Mouse (Mus musculus) kidney, adult 2 months (tissue): ENCODE data around the gene Dglucy. TPM values are rescaled to one million over a fixed set of nuclear protein-coding genes. Genes with fewer than 3 reads are reported as not detected.

ENCODE experiments used
- DNase-seq: peaks from one replicate; pipeline ENCODE4 v3.0.0; 2021
- H3K27ac ChIP-seq: fragments of 200-500 bp; 2 replicates; pipeline ENCODE4 v1.5.1; 2012; ENCODE audit warnings: low read depth, low read length, control low read depth, inconsistent platforms; ENCODE audit not compliant: insufficient read depth
- H3K27me3 ChIP-seq: fragments of 200-500 bp; replicated peaks from 2 replicates; pipeline ENCODE4 v1.6.1; 2012; ENCODE audit warnings: mild to moderate bottlenecking, moderate library complexity, low read length, inconsistent platforms; ENCODE audit not compliant: control insufficient read depth, insufficient read depth
- H3K36me3 ChIP-seq: fragments of 200-500 bp; 2 replicates; pipeline ENCODE4 v1.6.1; 2012; ENCODE audit warnings: mild to moderate bottlenecking, moderate library complexity, low read length, inconsistent platforms; ENCODE audit not compliant: control insufficient read depth, insufficient read depth
- H3K4me1 ChIP-seq: fragments of 200-500 bp; 2 replicates; pipeline ENCODE4 v1.6.1; 2011; ENCODE audit warnings: low read length; ENCODE audit not compliant: control insufficient read depth, insufficient read depth
- H3K4me3 ChIP-seq: fragments of 200-500 bp; 2 replicates; pipeline ENCODE4 v1.5.1; 2011; ENCODE audit warnings: mild to moderate bottlenecking, low read depth, low read length, control low read depth; ENCODE audit not compliant: insufficient read depth
- CTCF ChIP-seq: fragments of 200-500 bp; conservative IDR thresholded peaks from 2 replicates; pipeline ENCODE4 v1.5.1; 2011; ENCODE audit warnings: low read depth, mild to moderate bottlenecking, control low read depth, low read length, moderate library complexity, mixed read lengths; ENCODE audit not compliant: insufficient read depth, insufficient read length
- POLR2A ChIP-seq: fragments of 200-500 bp; IDR thresholded peaks from one replicate; pipeline ENCODE4 v1.6.1; 2011; ENCODE audit warnings: low read depth, low read length, control low read depth
- WGBS: fragments of 180-500 bp; shearing (Covaris S2); methylation state at CpG from one replicate; pipeline ENCODE4 v1.1.7; 2018; 5-methylcytosine and 5-hydroxymethylcytosine counted together
- polyA plus RNA-seq: library from polyadenylated mRNA; depleted of rRNA; stranded (reverse); fragments of >200 nt; gene quantifications from 2 replicates; pipeline ENCODE4 v1.2.3, GENCODE M21; 2012

Gene Dglucy
- polyA plus RNA-seq, 1 experiment, result 88.1 TPM

DNA sequence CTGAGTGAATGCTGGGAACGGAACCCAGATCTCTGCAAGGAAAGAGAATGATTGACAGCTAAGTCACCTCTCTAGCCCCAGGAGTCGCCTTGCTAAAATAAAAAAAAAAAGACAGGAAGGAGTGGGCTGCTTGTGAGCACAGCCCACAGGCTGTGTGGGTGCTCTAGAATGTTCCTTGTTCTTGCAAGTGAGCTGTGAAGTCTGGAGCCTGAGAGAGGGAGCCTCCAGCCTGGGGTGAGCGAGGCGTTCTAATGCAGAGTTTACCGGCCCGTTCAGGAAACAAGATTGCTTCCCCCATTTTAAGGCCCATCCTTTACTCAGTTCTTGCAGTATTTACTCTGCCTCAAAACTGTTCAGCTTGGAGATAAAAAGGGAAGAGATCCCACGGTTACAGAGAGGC lies 28.4 kb downstream of the Dglucy start:
- no peaks in the 10 kb centered on the region for H3K27me3 ChIP-seq
- no peak overlapping the region for H3K27ac ChIP-seq
- H3K36me3 ChIP-seq, result no peaks in the 10 kb centered on the region
- 77% methylated on average over 7 of the region's 7 CpGs for WGBS
- TF ChIP-seq CTCF, result no peak
- TF ChIP-seq POLR2A, result no peak
- H3K4me1 ChIP-seq, result no peaks in the 10 kb centered on the region
- H3K4me3 ChIP-seq, result no peak overlapping the region
- DNase-seq, result no peak

DNA sequence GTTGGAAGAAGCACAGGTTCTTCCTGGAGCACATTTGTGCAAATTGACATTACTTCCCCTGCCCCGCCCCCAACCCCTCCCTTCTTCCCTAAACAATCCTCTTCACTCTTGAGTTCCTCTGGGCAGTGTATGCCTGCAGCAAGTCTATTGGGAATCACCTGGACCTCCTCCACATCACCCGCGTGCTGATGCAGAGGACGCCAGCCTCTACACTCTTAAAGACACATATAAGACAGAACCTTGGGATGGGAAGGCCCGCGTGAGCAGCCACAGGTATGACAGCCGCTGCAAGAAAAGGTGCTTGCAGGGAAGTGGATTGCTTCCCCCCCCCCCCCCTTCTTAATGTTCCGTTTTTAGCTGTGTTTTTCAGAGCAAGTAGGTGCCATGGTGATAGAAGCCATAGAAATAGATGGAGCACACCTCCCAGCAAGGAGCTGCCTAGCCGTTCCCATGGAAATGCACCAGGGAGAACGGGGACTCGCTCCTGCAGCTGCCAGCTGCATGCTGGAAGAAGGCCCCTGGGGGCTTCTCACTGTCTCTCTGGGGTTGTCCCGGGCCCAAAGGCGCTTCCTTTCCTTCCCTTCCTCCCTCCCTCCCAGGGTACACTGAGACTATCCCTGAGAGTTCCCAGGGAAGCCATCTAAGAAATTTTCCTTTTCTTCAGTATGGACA lies 29.9 kb downstream of the Dglucy start:
- no peak for DNase-seq
- no peak overlapping the region for H3K4me3 ChIP-seq
- 63% methylated on average over 13 of the region's 13 CpGs for WGBS
- H3K27me3 ChIP-seq, result no peaks in the 10 kb centered on the region
- no peak for TF ChIP-seq CTCF
- TF ChIP-seq POLR2A, result no peak
- H3K4me1 ChIP-seq, result no peaks in the 10 kb centered on the region
- H3K27ac ChIP-seq, result no peak overlapping the region
- no peaks in the 10 kb centered on the region for H3K36me3 ChIP-seq

DNA sequence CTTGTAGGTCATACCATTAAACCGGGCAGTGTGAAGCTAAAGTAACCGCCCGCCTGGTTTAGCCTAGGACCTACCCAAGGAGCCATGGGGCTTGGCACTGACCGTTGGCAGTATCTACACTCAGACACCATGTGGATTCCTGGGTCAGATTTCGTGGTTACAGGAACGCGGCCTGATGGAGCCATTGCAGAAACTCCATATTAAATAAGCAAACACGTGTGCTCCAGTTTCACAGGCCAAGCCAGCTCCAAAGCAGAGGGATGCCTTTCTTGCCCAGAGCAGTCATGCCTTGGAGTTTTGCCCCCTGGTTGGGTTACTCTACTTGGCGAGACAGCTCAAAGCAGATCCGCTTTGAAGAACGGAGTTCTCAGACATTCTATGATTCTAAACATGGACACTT lies 31.7 kb downstream of the Dglucy start:
- no peak overlapping the region for H3K27ac ChIP-seq
- TF ChIP-seq CTCF, result no peak
- no peak for TF ChIP-seq POLR2A
- 86% methylated on average over 11 of the region's 11 CpGs for WGBS

DNA sequence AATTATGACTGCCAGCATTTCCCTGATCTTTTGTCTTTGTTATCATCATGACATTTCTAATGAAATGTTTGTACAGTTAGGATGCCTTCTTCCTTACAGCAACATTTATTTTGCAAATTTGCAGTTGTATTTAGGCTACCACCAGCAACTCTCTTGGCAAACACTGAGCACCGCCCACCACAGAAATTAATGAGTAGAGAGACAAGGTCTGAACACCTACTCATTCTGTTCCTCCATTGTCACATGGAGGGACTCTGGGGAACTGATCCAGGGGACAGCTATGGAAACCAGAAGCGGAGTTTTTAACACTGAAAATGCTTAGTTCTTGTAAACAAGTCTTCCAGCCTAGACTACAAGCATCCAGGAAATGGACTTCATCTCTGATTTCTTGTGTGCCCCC lies 35.0 kb downstream of the Dglucy start:
- TF ChIP-seq CTCF (no peak), POLR2A (no peak)
- Histone ChIP-seq H3K27me3 (no peaks in the 10 kb centered on the region), H3K4me3 (no peak overlapping the region), H3K4me1 (no peaks in the 10 kb centered on the region), H3K27ac (no peak overlapping the region), H3K36me3 (no peaks in the 10 kb centered on the region)
- no peak for DNase-seq
- 95% methylated on average over 2 of the region's 2 CpGs for WGBS

More for the DNA sequence above, 31.7 kb downstream of the Dglucy start:
- Histone ChIP-seq H3K4me3 (no peak overlapping the region), H3K36me3 (no peaks in the 10 kb centered on the region), H3K4me1 (no peaks in the 10 kb centered on the region), H3K27me3 (no peaks in the 10 kb centered on the region)
- DNase-seq, result no peak

DNA sequence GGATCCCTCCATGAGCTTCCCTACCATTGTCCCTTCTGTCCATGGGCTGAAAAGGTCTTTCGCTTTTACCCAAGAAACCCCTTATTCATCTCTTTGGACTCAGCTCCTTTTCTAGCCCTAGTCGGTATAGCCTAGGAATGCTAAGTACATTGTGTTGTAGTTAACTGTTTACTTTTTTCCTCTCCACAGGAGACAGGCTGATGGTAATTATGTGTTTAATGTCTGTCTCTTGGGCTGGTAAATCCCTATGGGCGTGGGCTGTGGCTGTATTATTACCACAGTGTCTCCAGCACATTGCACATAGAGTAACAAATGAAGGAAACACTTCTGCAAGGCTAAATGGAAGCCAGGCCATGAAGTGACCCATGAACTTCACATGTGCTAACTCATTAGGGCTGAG lies 35.8 kb downstream of the Dglucy start:
- Histone ChIP-seq H3K27ac (no peak overlapping the region), H3K36me3 (no peaks in the 10 kb centered on the region), H3K4me3 (no peak overlapping the region), H3K4me1 (no peaks in the 10 kb centered on the region), H3K27me3 (no peaks in the 10 kb centered on the region)
- no peak for TF ChIP-seq CTCF
- no peak for TF ChIP-seq POLR2A
- DNase-seq, result no peak
- WGBS, result 86% methylated on average over 3 of the region's 3 CpGs

DNA sequence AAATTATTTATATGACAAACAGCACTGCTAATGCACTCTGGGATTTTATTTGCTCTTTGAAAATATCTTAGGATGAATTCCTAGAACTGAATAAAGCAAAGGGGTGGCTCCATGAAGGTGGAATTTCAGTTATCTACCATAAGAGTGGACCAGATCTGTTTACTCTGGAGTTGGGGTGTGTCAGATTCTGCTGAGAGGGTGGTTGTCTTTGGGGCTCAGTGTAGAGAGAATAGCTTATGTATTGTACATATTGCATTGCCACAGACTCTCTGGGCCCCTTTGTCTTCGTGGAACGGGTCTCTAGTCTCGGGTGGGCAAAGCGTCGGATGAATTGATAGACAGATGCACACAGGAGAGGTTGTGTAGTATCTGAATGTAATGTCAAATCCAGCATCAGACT lies 38.0 kb downstream of the Dglucy start:
- TF ChIP-seq CTCF, result no peak
- TF ChIP-seq POLR2A, result no peak
- Histone ChIP-seq H3K4me1 (no peaks in the 10 kb centered on the region; the same call in 1 of the 2 replicates), H3K4me3 (no peak overlapping the region), H3K27ac (no peak overlapping the region), H3K36me3 (no peaks in the 10 kb centered on the region), H3K27me3 (no peaks in the 10 kb centered on the region)
- no peak for DNase-seq
- WGBS, result 91% methylated on average over 5 of the region's 5 CpGs

DNA sequence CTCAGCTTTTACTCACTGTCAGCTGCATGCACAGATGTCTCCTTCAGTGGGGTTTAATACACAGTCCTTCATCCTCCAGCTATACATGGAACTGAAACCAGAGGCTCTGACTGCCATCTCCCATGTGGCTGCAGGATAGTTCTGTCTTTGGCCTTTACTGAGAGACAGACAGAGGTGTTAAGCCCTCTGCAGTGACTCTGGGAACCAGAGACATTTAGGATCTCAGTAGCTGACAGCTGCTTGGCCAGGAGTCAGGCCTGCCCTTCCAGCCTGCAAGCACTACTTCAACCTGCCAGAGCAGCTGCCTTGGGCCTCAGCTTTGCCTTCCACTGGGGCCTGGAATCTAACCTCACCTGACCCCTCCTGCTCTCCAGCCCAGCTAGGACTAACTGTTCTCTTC lies 41.1 kb downstream of the Dglucy start:
- H3K27me3 ChIP-seq, result no peaks in the 10 kb centered on the region
- no peaks in the 10 kb centered on the region; the same call in 1 of the 2 replicates for H3K4me1 ChIP-seq
- TF ChIP-seq POLR2A, result no peak
- no peak for TF ChIP-seq CTCF
- H3K27ac ChIP-seq, result no peak overlapping the region
- DNase-seq, result peak; percentile 19
- no peaks in the 10 kb centered on the region for H3K36me3 ChIP-seq
- no peak overlapping the region for H3K4me3 ChIP-seq

DNA sequence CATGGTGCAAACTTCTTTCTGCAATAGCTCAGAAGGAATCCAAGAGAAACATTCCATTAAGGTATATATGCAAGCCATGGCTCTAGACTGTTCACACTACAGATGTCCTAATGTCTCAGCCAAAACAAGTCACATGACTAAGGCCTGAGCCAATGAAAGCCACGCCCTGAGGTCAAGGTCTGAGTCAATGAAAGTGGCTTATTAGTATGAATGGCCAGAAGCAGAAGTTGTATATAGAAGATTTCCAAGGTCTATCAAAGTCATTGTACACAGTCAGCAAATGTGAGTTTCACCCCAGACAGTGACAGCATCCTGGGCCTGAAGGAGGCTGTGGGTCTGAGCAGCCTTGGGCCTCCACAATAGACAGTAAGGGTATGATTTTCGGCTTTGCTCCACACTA lies 52.2 kb downstream of the Dglucy start:
- H3K4me3 ChIP-seq, result no peak overlapping the region

More for the DNA sequence above, 52.2 kb downstream of the Dglucy start:
- Histone ChIP-seq H3K36me3 (no peaks in the 10 kb centered on the region), H3K27me3 (no peaks in the 10 kb centered on the region), H3K27ac (no peak overlapping the region), H3K4me1 (no peaks in the 10 kb centered on the region; the same call in 1 of the 2 replicates)
- no peak for TF ChIP-seq CTCF
- no peak for TF ChIP-seq POLR2A
- WGBS, result 83% methylated on average over 2 of the region's 2 CpGs
- DNase-seq, result peak; percentile 65
